Mouse (Mus musculus): ENCODE measurements at regions not wholly inside any gene's neighbourhood (a gene's known extent, or its start where the extent isn't known, plus 50 kb on each side); places are given as distances from the start of the nearest gene placed in this dataset.

DNA sequence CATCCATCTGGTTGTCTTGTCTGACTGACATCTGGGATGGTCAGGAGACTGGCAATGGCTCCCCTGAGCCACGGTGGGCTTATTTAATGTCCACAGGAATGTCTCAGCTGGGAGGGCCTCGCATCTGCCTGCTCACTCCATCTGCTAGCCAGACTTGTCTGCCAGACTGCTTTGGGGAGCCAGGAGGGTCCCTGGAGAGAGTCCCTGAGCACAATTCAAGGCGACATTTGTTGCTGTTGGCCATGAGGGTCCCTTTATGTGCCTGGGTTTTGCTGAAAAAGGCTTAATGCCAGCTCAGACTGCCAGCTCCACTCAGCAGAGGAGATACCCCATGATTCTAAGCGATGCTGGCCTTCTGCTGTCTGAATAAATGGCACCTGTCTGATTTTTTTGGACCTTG lies 161.8 kb upstream of the Nckap5 start:
- TF ChIP-seq ZNF384 (IDR thresholded peaks at IDR 0.05; ENCODE audit: low read depth, low read length) (no peak), MAFK (IDR thresholded peaks at IDR 0.05; ENCODE audit: insufficient read depth, low read depth, low read length) (no peak), CHD2 (IDR thresholded peaks at IDR 0.05; ENCODE audit: low read depth, low read length) (no peak), ZC3H11A (IDR thresholded peaks at IDR 0.05; ENCODE audit: borderline replicate concordance, low read depth, low read length) (no peak), HCFC1 (IDR thresholded peaks at IDR 0.05; ENCODE audit: borderline replicate concordance, insufficient read depth, low read length) (no peak)
- Histone ChIP-seq H3K36me3 (ENCODE audit: control insufficient read depth, insufficient read depth, low read length, poor library complexity, severe bottlenecking) (no peaks in the 10 kb centered on the region), H3K4me1 (ENCODE audit: control insufficient read depth in 2 of 2, insufficient read depth in 2 of 2, low read length in 2 of 2, poor library complexity in 1 of 2) (no peaks in the 10 kb centered on the region), H3K4me3 (ENCODE audit: insufficient read depth in 1 of 2, low read depth in 1 of 2, low read length in 2 of 2, poor library complexity in 1 of 2, severe bottlenecking in 1 of 2) (no peak overlapping the region), H3K27ac (ENCODE audit: insufficient read depth, low read depth, low read length, poor library complexity, severe bottlenecking) (no peak overlapping the region), H3K9me3 (ENCODE audit: control insufficient read depth, insufficient read depth, low read depth, low read length) (no peaks in the 10 kb centered on the region), H3K9ac (ENCODE audit: insufficient read depth, low read depth, low read length, poor library complexity, severe bottlenecking) (no peak overlapping the region)
- DNase-seq (ENCODE audit: low read depth, low spot score) = no peak
- in situ Hi-C loops (cut with MboI; ENCODE audit: low sequenced_read_pairs in 2 of 2, unreplicated experiment in 2 of 2) = no loop called here

GRCm38 (mm10) chr1:126982805-126983204 lies 152.2 kb upstream of the Nckap5 start:
- in situ Hi-C loops (cut with MboI; ENCODE audit: low sequenced_read_pairs in 2 of 2, unreplicated experiment in 2 of 2) = no loop called here
- Histone ChIP-seq H3K36me3 (ENCODE audit: control insufficient read depth, insufficient read depth, low read length, poor library complexity, severe bottlenecking) (no peaks in the 10 kb centered on the region), H3K4me3 (ENCODE audit: insufficient read depth in 1 of 2, low read depth in 1 of 2, low read length in 2 of 2, poor library complexity in 1 of 2, severe bottlenecking in 1 of 2) (no peak overlapping the region), H3K27ac (ENCODE audit: insufficient read depth, low read depth, low read length, poor library complexity, severe bottlenecking) (no peak overlapping the region), H3K9me3 (ENCODE audit: control insufficient read depth, insufficient read depth, low read depth, low read length) (no peaks in the 10 kb centered on the region), H3K9ac (ENCODE audit: insufficient read depth, low read depth, low read length, poor library complexity, severe bottlenecking) (no peak overlapping the region), H3K4me1 (ENCODE audit: control insufficient read depth in 2 of 2, insufficient read depth in 2 of 2, low read length in 2 of 2, poor library complexity in 1 of 2) (no peaks in the 10 kb centered on the region)
- no peak for DNase-seq (ENCODE audit: low read depth, low spot score)
- TF ChIP-seq HCFC1 (IDR thresholded peaks at IDR 0.05; ENCODE audit: borderline replicate concordance, insufficient read depth, low read length) (no peak), MAFK (IDR thresholded peaks at IDR 0.05; ENCODE audit: insufficient read depth, low read depth, low read length) (no peak), ZNF384 (IDR thresholded peaks at IDR 0.05; ENCODE audit: low read depth, low read length) (no peak), CHD2 (IDR thresholded peaks at IDR 0.05; ENCODE audit: low read depth, low read length) (no peak), ZC3H11A (IDR thresholded peaks at IDR 0.05; ENCODE audit: borderline replicate concordance, low read depth, low read length) (no peak)

- H3K9ac ChIP-seq (ENCODE audit: insufficient read depth, low read depth, low read length, poor library complexity, severe bottlenecking) = no peak overlapping the region
- H3K4me1 ChIP-seq (ENCODE audit: control insufficient read depth in 2 of 2, insufficient read depth in 2 of 2, low read length in 2 of 2, poor library complexity in 1 of 2) = no peaks in the 10 kb centered on the region
- TF ChIP-seq ZNF384 (IDR thresholded peaks at IDR 0.05; ENCODE audit: low read depth, low read length) (no peak), CHD2 (IDR thresholded peaks at IDR 0.05; ENCODE audit: low read depth, low read length) (no peak), MAFK (IDR thresholded peaks at IDR 0.05; ENCODE audit: insufficient read depth, low read depth, low read length) (no peak), HCFC1 (IDR thresholded peaks at IDR 0.05; ENCODE audit: borderline replicate concordance, insufficient read depth, low read length) (no peak), ZC3H11A (IDR thresholded peaks at IDR 0.05; ENCODE audit: borderline replicate concordance, low read depth, low read length) (no peak)
- no peak overlapping the region for H3K4me3 ChIP-seq (ENCODE audit: insufficient read depth in 1 of 2, low read depth in 1 of 2, low read length in 2 of 2, poor library complexity in 1 of 2, severe bottlenecking in 1 of 2)
- DNase-seq (ENCODE audit: low read depth, low spot score) = no peak
- in situ Hi-C loops (cut with MboI; ENCODE audit: low sequenced_read_pairs in 2 of 2, unreplicated experiment in 2 of 2) = no loop called here
- H3K9me3 ChIP-seq (ENCODE audit: control insufficient read depth, insufficient read depth, low read depth, low read length) = no peaks in the 10 kb centered on the region
- no peak overlapping the region for H3K27ac ChIP-seq (ENCODE audit: insufficient read depth, low read depth, low read length, poor library complexity, severe bottlenecking)
- no peaks in the 10 kb centered on the region for H3K36me3 ChIP-seq (ENCODE audit: control insufficient read depth, insufficient read depth, low read length, poor library complexity, severe bottlenecking)
Measured at GRCm38 (mm10) chr1:126980311-126980710, 149.7 kb upstream of the Nckap5 start.

DNA sequence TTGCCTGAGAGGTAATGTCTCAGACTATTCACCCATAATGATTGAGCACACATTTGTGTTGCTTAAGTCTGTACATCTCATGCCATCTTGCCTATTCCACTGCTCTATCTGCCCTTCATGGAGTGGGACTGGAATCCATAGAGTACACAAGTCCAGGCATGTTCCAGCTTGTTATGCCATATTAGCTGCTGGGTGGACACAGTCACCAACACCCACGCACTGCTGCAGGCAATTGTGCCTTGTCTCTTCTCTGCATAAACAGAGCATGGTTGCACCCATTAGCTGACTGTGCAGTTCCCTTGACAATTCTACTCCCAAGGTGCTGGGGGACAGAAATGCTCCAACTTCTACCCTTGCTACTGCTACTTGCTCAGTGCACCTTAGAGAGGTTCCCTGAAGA lies 143.3 kb upstream of the Nckap5 start:
- H3K36me3 ChIP-seq (ENCODE audit: control insufficient read depth, insufficient read depth, low read length, poor library complexity, severe bottlenecking) = no peaks in the 10 kb centered on the region
- H3K9me3 ChIP-seq (ENCODE audit: control insufficient read depth, insufficient read depth, low read depth, low read length) = no peaks in the 10 kb centered on the region
- H3K27ac ChIP-seq (ENCODE audit: insufficient read depth, low read depth, low read length, poor library complexity, severe bottlenecking) = no peak overlapping the region
- H3K4me1 ChIP-seq (ENCODE audit: control insufficient read depth in 2 of 2, insufficient read depth in 2 of 2, low read length in 2 of 2, poor library complexity in 1 of 2) = no peaks in the 10 kb centered on the region
- in situ Hi-C loops (cut with MboI; ENCODE audit: low sequenced_read_pairs in 2 of 2, unreplicated experiment in 2 of 2) = no loop called here
- H3K4me3 ChIP-seq (ENCODE audit: insufficient read depth in 1 of 2, low read depth in 1 of 2, low read length in 2 of 2, poor library complexity in 1 of 2, severe bottlenecking in 1 of 2) = no peak overlapping the region
- TF ChIP-seq HCFC1 (IDR thresholded peaks at IDR 0.05; ENCODE audit: borderline replicate concordance, insufficient read depth, low read length) (no peak), ZC3H11A (IDR thresholded peaks at IDR 0.05; ENCODE audit: borderline replicate concordance, low read depth, low read length) (no peak), CHD2 (IDR thresholded peaks at IDR 0.05; ENCODE audit: low read depth, low read length) (no peak), MAFK (IDR thresholded peaks at IDR 0.05; ENCODE audit: insufficient read depth, low read depth, low read length) (no peak), ZNF384 (IDR thresholded peaks at IDR 0.05; ENCODE audit: low read depth, low read length) (no peak)
- no peak overlapping the region for H3K9ac ChIP-seq (ENCODE audit: insufficient read depth, low read depth, low read length, poor library complexity, severe bottlenecking)
- DNase-seq (ENCODE audit: low read depth, low spot score) = no peak

Data from ES-E14 (cell line).